Mouse (Mus musculus) limb, embryonic 11.5 days (tissue): Measurements from ENCODE around the gene Sppl2b. TPM values are rescaled to one million over a fixed set of nuclear protein-coding genes. Genes with fewer than 3 reads are reported as not detected.

Experiments used
- ATAC-seq: fragments of 200-750 bp; cut with Nextera tagmentation; 2 replicates; pipeline ENCODE4 v1.8.0; 2017; ENCODE audit warnings: low read depth; ENCODE audit not compliant: insufficient number of reproducible peaks, low FRiP score, low TSS enrichment
- DNase-seq: peaks from one replicate; pipeline ENCODE4 v3.0.0-alpha.2; 2015; ENCODE audit warnings: low spot score
- H3K27ac ChIP-seq: fragments of 300-500 bp; sonication (generic); replicated peaks from 2 replicates; pipeline ENCODE4 v1.5.1; 2014; ENCODE audit warnings: low read depth, mild to moderate bottlenecking, low read length
- H3K27me3 ChIP-seq: fragments of 300-500 bp; sonication (generic); 2 replicates; pipeline ENCODE4 v1.6.1; 2014; ENCODE audit warnings: mild to moderate bottlenecking, low read length, mixed read lengths; ENCODE audit not compliant: control insufficient read depth, insufficient read depth
- H3K36me3 ChIP-seq: fragments of 300-500 bp; sonication (generic); 2 replicates; pipeline ENCODE4 v1.6.1; 2014; ENCODE audit warnings: mild to moderate bottlenecking, low read length, moderate library complexity, mixed read lengths; ENCODE audit not compliant: control insufficient read depth, insufficient read depth
- H3K4me1 ChIP-seq: fragments of 300-500 bp; sonication (generic); 2 replicates; pipeline ENCODE4 v1.6.1; 2014; ENCODE audit warnings: low read length, mixed read lengths; ENCODE audit not compliant: control insufficient read depth, insufficient read depth
- H3K4me2 ChIP-seq: fragments of 300-500 bp; sonication (generic); 2 replicates; pipeline ENCODE4 v1.6.1; 2014; ENCODE audit warnings: low read depth, mild to moderate bottlenecking, moderate library complexity; ENCODE audit not compliant: severe bottlenecking
- H3K4me3 ChIP-seq: fragments of 300-500 bp; sonication (generic); 2 replicates; pipeline ENCODE4 v1.5.1; 2014; ENCODE audit warnings: low read depth, low read length
- H3K9ac ChIP-seq: fragments of 300-500 bp; sonication (generic); 2 replicates; pipeline ENCODE4 v1.6.1; 2014; ENCODE audit warnings: mild to moderate bottlenecking, low read length
- H3K9me3 ChIP-seq: fragments of 300-500 bp; sonication (generic); 2 replicates; pipeline ENCODE4 v1.6.1; 2016; ENCODE audit warnings: low read length; ENCODE audit not compliant: control insufficient read depth
- WGBS: fragments of 180-500 bp; shearing (Covaris S2); extraction: QIAGEN DNeasy Blood & Tissue Kit; methylation state at CpG from one replicate; pipeline ENCODE4 v1.1.7; 2014; 5-methylcytosine and 5-hydroxymethylcytosine counted together
- polyA plus RNA-seq: library from polyadenylated mRNA; unstranded; fragments of >200 nt; fragmentation: Nextera tagmentation; extraction: Ambion mirVana; gene quantifications from 2 replicates; pipeline ENCODE4 v1.2.1, GENCODE M21; 2014

The Sppl2b gene
- polyA plus RNA-seq, 1 experiment from 2014 or later, result 26.8 TPM

GRCm38 (mm10) chr10:80900318-80901247, 45.5 kb downstream of the Sppl2b start, which contains the start of gene Timm13:
Gene Timm13, minus strand, starts transcription at chr10:80900969.
- Histone ChIP-seq H3K4me3 (peak within 1 kb of the TSS; percentile 83), H3K9me3 (no peaks in the 10 kb centered on the region), H3K27me3 (no peaks in the 10 kb centered on the region), H3K36me3 (peaks cover 15% of the 10 kb centered on the region), H3K27ac (peak within 1 kb of the TSS; percentile 45; the same call in 1 of the 2 replicates), H3K9ac (peak within 1 kb of the TSS; percentile 73), H3K4me1 (peaks cover 8% of the 10 kb centered on the region; the same call in 1 of the 2 replicates), H3K4me2 (peak within 1 kb of the TSS; percentile 64)
- peak; percentile 90 for ATAC-seq
- peak; percentile 99 for DNase-seq
- WGBS, result under 1% methylated on average over 72 of the region's 72 CpGs

- Histone ChIP-seq H3K27me3 (no peaks in the 10 kb centered on the region), H3K27ac (no peak overlapping the region), H3K4me3 (no peak overlapping the region), H3K4me2 (no peak overlapping the region), H3K9ac (peak overlapping the region; percentile 5; the same call in 1 of the 2 replicates), H3K36me3 (peaks cover 22% of the 10 kb centered on the region), H3K9me3 (no peaks in the 10 kb centered on the region), H3K4me1 (peaks cover 8% of the 10 kb centered on the region; the same call in 1 of the 2 replicates)
- 88% methylated on average over 19 of the region's 19 CpGs for WGBS
- DNase-seq (no peak), ATAC-seq (no peak)
Observed at GRCm38 (mm10) chr10:80901409-80902272, 46.6 kb downstream of the Sppl2b start.

- Histone ChIP-seq H3K9ac (no peak overlapping the region), H3K9me3 (no peaks in the 10 kb centered on the region), H3K36me3 (peaks cover 22% of the 10 kb centered on the region), H3K4me3 (no peak overlapping the region), H3K27me3 (no peaks in the 10 kb centered on the region), H3K4me1 (peaks cover 8% of the 10 kb centered on the region; the same call in 1 of the 2 replicates), H3K4me2 (no peak overlapping the region), H3K27ac (no peak overlapping the region)
- 93% methylated on average over 9 of the region's 9 CpGs for WGBS
- ATAC-seq (no peak), DNase-seq (no peak)
Observed at GRCm38 (mm10) chr10:80902273-80902940, 47.3 kb downstream of the Sppl2b start.

GRCm38 (mm10) chr10:80903282-80903681, 48.2 kb downstream of the Sppl2b start:
- Histone ChIP-seq H3K4me3 (no peak overlapping the region), H3K9ac (no peak overlapping the region), H3K4me1 (peaks cover 6% of the 10 kb centered on the region; the same call in 1 of the 2 replicates), H3K4me2 (no peak overlapping the region), H3K36me3 (peaks cover 25% of the 10 kb centered on the region), H3K27ac (no peak overlapping the region), H3K27me3 (no peaks in the 10 kb centered on the region), H3K9me3 (no peaks in the 10 kb centered on the region)
- ATAC-seq (no peak), DNase-seq (no peak)
- 92% methylated on average over 10 of the region's 10 CpGs for WGBS

- no peak overlapping the region for H3K9ac ChIP-seq
- no peak overlapping the region for H3K4me2 ChIP-seq
- H3K27me3 ChIP-seq, result no peaks in the 10 kb centered on the region
- no peak overlapping the region for H3K27ac ChIP-seq
- peaks cover 6% of the 10 kb centered on the region; the same call in 1 of the 2 replicates for H3K4me1 ChIP-seq
- 88% methylated on average over 28 of the region's 28 CpGs for WGBS
- DNase-seq (no peak), ATAC-seq (no peak)
- no peaks in the 10 kb centered on the region for H3K9me3 ChIP-seq
- no peak overlapping the region for H3K4me3 ChIP-seq
- peaks cover 29% of the 10 kb centered on the region for H3K36me3 ChIP-seq
Observed at GRCm38 (mm10) chr10:80904004-80904693, 49.1 kb downstream of the Sppl2b start.

GRCm38 (mm10) chr10:80904709-80905108, 49.6 kb downstream of the Sppl2b start:
- H3K4me2 ChIP-seq, result no peak overlapping the region
- 93% methylated on average over 11 of the region's 11 CpGs for WGBS
- H3K9ac ChIP-seq, result no peak overlapping the region
- H3K4me3 ChIP-seq, result no peak overlapping the region
- peaks cover under 1% of the 10 kb centered on the region; the same call in 1 of the 2 replicates for H3K4me1 ChIP-seq
- H3K9me3 ChIP-seq, result no peaks in the 10 kb centered on the region
- no peak overlapping the region for H3K27ac ChIP-seq
- ATAC-seq (no peak), DNase-seq (no peak)
- H3K36me3 ChIP-seq, result peaks cover 34% of the 10 kb centered on the region
- H3K27me3 ChIP-seq, result no peaks in the 10 kb centered on the region

- DNase-seq, result no peak
- H3K9ac ChIP-seq, result no peak overlapping the region
- H3K4me3 ChIP-seq, result no peak overlapping the region
- no peak overlapping the region for H3K27ac ChIP-seq
- H3K4me2 ChIP-seq, result no peak overlapping the region
- no peak for ATAC-seq
- no peaks in the 10 kb centered on the region for H3K4me1 ChIP-seq
- no peaks in the 10 kb centered on the region for H3K9me3 ChIP-seq
- peaks cover 32% of the 10 kb centered on the region; the same call in 1 of the 2 replicates for H3K36me3 ChIP-seq
- no peaks in the 10 kb centered on the region for H3K27me3 ChIP-seq
- 91% methylated on average over 22 of the region's 22 CpGs for WGBS
Observed at GRCm38 (mm10) chr10:80909375-80910162, 54.5 kb downstream of the Sppl2b start.
